Mouse (Mus musculus): ENCODE data around the gene Pemt. TPM values are rescaled to one million over a fixed set of nuclear protein-coding genes. Genes with fewer than 3 reads are reported as not detected.
"Not testable (repeated sequence)": the region's sequence is repeated elsewhere in the genome, so short reads cannot be mapped to it uniquely, and the experiment has no call there.

Pemt gene
- total RNA-seq, 2 experiments from 2014 or later, result 5.0 to 7.6 TPM

DNA sequence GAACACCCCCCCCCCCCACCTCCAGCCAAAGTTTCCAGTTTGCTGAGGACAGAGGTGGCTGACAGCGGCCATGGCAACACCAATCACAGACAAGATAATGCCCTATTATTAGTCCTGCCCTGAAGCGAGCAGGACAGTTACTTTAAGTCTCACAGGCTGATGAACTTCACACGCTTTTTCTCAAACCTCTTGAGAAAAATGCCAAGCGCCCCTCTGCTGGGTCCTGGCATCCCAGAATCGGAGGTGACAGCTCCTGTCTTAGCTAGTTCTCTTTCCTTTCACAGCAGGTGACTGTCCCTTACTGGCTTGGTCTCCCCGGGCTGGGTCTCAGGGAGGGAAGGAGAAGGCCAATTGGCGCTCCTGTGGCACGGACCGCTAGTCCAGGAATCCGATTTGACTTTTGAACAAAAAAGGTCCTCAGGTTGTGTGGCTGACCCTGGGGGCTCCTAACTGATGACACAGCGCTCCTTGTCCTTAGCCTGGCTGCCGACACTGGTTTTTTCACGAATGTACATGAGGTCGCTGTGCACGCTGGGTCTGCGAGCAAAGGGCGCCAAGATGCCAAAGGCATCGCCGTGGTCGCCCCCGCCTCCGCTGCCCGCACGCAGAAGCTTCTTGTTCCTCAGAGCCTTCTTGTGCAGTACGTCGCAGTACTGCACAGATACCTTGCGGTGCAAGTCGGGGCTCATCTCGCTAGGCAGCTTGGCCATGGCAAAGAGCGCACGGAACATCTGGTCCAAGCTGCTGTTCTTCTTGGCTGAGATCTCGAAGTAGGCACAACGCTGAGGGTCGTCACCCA is 82.7 kb downstream of the Pemt start:
- intact Hi-C loops (cut with DNase I), result loop anchor here (2.0 kb wide), 1 partner anchor 113 kb away; no protein-coding TSS in a partner anchor
- DNase-seq (ENCODE audit: low spot score in 2 of 2), result peak in 1 of 2 experiments; percentile 9

GRCm38 (mm10) chr11:59962590-59962989 is 83.7 kb downstream of the Pemt start:
- intact Hi-C loops (cut with DNase I), result no loop called here
- no peak for DNase-seq (ENCODE audit: low spot score in 2 of 2)

- intact Hi-C loops (cut with DNase I), result no loop called here
- no peak for DNase-seq (ENCODE audit: low spot score in 2 of 2)
Measured at GRCm38 (mm10) chr11:59961338-59961875, 84.9 kb downstream of the Pemt start.

DNA sequence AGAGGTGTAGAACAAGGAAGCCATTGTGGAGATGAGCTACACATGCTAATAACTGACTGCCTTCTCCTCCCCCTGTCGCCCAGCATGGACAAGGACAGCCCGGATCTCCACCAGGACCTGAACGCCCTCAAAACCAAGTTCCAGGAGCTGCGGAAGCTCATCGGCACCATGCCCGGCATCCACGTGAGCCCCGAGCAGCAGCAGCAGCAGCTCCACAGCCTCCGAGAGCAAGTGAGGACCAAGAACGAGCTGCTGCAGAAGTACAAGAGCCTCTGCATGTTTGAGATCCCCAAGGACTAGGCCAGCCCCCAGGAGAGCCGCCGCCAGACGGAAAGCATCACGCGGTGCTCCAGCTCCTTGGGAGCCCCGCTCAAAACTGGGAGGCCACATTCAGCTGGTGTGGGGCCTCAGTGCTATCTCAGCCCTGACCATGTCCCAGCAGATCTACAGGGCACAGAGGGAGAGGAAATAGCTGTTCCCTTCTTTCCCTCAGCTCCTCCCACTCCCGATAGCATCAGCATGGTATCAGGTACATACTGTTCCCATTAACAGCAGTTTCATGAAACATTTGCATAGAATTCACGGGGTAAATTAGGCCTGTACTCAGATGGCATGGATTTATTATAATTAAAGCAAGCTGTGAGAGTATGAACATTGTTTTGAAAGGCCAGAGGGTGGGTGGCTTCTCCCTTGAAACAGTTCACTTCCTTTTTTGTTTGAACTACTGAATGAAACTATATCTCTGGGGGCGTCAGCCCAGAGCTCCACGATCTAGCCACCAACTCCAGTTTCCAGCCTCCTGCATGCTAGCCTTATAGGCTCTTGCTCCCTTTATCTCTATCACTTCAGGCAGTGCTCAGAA is 85.6 kb downstream of the Pemt start:
- intact Hi-C loops (cut with DNase I), result no loop called here

DNA sequence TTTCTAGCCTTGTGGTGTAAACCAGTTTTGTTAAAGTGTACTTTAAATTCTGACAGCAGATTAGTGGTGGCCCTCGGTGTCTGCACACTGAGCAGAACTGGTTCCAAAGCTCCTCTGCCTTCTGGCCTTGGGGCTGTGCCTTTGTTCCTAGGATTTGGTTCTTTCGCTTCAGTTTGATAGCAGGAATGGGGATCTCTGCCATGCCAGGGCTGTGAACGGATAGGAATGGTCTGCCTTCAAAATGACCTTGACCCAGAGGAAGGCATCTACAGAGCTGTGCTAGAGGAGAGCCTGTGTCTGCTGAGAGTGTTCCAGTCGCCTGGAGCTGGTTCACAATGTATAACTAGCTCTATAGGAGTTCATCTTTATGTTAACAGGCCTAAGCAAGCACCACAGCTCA is 86.8 kb downstream of the Pemt start:
- intact Hi-C loops (cut with DNase I), result no loop called here
- DNase-seq (ENCODE audit: low spot score in 2 of 2), result no peak

More for the DNA sequence above, 85.6 kb downstream of the Pemt start:
- DNase-seq (ENCODE audit: low spot score in 2 of 2), result peak; percentile 7 to 44

- no peak for DNase-seq (ENCODE audit: low spot score in 2 of 2)
- intact Hi-C loops (cut with DNase I), result no loop called here
Measured at GRCm38 (mm10) chr11:59956749-59957148, 89.5 kb downstream of the Pemt start.

- DNase-seq (ENCODE audit: low spot score in 2 of 2), result no peak
- intact Hi-C loops (cut with DNase I), result no loop called here
Measured at GRCm38 (mm10) chr11:59952892-59953291, 93.4 kb downstream of the Pemt start.

DNA sequence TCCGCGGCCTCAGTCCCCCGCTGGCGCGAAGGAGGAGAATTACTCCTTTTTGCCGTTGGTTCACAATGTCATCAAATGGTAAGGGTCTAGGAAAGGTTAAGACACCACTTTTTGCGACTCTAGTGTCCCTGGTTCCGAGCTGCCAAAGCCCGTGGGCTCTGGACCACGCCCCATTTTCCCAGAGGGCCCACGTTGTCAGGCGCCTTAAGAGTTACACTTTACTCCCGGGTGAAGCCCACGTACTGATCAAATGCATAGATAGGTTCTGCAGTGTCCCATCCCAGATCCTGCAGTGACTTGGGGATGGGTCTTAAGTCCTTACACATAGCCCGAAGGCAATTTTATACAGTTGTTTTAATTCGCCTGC is 97.9 kb downstream of the Pemt start:
- no peak for DNase-seq (ENCODE audit: low spot score in 2 of 2)
- intact Hi-C loops (cut with DNase I), result no loop called here

DNA sequence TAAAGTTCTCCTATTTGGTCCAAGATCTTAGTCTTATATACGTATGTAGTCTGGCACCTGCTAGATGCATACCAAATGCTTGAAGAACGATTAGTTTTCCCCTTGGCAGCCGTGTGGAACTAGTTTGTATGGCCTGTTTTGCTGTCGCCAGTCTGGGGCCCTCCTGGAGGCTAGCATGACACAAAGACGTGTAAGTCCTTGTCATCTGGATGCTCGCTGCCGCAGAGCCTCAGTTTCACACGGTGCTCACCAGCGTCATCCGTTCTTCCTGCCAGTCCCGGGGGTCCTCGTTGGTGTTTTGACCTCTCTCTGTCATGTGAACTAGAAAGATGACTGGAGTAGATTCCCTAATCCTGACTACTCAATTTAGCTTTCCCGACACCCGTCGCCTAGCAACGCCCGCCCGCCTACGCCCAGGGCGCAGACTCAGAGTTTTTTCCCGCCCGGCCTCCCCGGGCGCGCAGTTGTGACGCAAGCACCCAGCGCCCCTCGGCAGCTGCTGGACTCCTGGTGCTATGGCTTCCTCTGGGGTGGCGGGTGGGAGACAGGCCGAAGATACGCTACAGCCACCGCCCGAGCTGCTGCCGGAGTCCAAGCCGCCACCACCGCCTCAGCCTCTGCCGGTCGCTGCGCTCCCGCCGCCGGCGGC is 98.4 kb downstream of the Pemt start, which contains the start of gene Med9:
TSS of gene Med9 (plus strand) at position 455 of the 649 bp plus-strand sequence.
- intact Hi-C loops (cut with DNase I), result no loop called here

DNA sequence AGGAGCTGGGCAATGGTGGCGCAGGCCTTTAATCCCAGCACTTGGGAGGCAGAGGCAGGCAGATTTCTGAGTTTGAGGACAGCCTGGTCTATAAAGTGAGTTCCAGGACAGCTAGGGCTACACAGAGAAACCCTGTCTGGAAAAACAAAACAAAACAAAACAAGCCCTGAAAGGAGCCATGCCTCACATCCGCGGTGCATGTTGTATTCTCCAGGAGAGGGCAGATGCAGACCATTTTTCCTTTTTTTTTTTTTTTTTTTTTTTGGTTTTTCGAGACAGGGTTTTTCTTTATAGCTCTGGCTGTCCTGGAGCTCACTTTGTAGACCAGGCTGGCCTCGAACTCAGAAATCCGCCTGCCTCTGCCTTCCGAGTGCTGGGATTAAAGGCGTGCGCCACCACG is 101.4 kb downstream of the Pemt start:
- intact Hi-C loops (cut with DNase I); DNase-seq (ENCODE audit: low spot score in 2 of 2): not testable (repeated sequence)

More for the DNA sequence above, 98.4 kb downstream of the Pemt start, which contains the start of gene Med9:
- peak; percentile 97 to 98 for DNase-seq (ENCODE audit: low spot score in 2 of 2)

- intact Hi-C loops (cut with DNase I), result no loop called here
- no peak for DNase-seq (ENCODE audit: low spot score in 2 of 2)
Measured at GRCm38 (mm10) chr11:59941391-59941790, 104.9 kb downstream of the Pemt start.

- intact Hi-C loops (cut with DNase I), result no loop called here
- no peak for DNase-seq (ENCODE audit: low spot score in 2 of 2)
Measured at GRCm38 (mm10) chr11:59940645-59941044, 105.6 kb downstream of the Pemt start.

- intact Hi-C loops (cut with DNase I), result no loop called here
Measured at GRCm38 (mm10) chr11:59939821-59940220, 106.5 kb downstream of the Pemt start.

GRCm38 (mm10) chr11:59937615-59938014 is 108.7 kb downstream of the Pemt start:
- no peak for DNase-seq (ENCODE audit: low spot score in 2 of 2)
- intact Hi-C loops (cut with DNase I), result no loop called here

More at GRCm38 (mm10) chr11:59939821-59940220, 106.5 kb downstream of the Pemt start:
- DNase-seq (ENCODE audit: low spot score in 2 of 2), result no peak

DNA sequence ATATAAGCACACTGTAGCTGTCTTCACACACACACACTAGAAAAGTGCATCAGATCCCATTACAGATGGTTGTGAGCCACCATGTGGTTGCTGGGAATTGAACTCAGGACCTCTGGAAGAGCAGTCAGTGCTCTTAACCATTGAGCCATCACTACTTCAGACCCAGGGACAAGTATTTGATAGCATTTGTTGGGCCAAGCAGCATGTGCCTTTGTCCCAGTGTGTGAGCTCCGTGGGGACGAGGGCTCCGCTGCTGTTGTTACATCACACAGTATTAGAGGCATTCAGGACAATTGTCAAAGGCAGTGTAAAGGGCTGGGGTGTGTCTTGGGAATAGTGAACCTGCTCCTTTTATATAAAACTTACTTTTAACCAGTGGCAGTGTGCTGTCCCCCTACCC is 109.3 kb downstream of the Pemt start:
- no peak for DNase-seq (ENCODE audit: low spot score in 2 of 2)
- intact Hi-C loops (cut with DNase I), result no loop called here

DNA sequence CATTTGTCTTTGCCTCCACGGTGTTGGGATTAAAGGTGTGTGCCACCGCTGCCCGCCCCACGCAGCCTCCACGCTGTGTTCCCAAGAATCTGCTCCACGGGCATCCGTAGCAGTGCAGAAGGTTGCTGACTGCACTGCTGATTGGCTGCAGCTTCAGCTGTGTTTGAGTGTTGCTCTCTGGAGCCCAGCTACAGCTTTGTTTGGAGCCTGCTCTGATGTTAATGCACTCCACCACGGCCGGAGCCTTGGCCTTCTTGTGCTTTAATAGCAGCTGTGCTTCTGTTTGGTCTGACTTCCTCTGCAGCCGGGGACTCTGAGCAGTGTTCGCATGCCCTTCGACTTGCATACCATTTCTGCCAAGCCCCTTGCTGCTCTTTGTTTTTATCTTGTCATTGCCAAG is 112.3 kb downstream of the Pemt start:
- intact Hi-C loops (cut with DNase I), result no loop called here
- no peak for DNase-seq (ENCODE audit: low spot score in 2 of 2)

DNA sequence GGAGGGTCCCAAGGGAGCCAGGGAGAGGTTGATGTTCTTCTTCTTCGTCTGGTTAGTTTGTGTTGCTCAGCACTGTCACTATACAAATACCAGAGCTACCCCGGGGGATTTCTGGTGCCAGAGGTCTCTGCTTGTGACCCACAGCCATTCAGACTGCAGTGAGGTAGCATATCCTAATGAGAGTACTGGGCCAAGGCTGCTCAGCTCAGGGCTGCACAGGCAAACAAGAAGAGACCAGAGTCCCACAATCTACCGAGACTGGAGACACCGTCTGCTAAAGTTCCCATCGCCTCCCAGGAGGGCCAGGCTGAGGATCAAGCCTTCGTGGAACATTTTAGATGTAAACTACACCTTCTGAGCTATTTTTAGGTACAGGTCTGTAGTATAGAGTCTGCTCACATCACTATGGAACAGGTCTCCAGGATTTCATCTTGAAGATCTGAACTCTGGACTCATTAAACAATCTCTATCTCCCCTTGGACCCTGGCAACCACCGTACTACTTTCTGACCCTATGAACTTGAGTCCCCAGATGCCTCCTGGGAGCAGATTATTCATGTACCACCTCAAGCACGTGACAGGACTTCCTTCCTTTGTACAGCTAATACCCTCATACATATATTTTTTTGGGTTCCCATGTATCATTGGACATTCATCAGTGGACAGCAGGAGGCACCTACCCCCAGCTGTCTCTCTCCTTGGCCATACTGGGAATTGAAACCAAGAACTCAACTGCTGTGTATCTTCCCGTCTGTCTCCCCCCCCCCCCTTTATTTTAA is 113.5 kb downstream of the Pemt start:
- intact Hi-C loops (cut with DNase I), result no loop called here
- no peak for DNase-seq (ENCODE audit: low spot score in 2 of 2)

DNA sequence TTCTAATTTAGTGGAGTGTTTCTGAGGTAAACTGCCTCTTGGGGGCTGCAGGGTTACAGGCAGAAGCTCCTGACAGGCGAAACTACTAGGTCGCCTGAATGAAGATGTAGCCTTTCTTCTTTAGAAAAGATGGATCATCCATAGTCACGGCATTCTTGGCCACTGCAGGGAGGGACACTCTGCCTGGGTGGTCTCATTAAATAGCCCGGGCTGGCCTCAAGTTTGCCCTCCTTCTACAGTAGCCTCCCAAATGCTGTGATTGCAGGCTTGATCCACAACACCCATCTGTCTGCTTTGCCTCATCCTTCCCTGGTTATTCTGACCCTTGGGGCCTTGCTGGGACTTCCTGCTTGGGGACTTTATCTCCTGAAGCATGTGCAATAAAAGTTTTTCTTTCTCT is 116.3 kb downstream of the Pemt start:
- DNase-seq (ENCODE audit: low spot score in 2 of 2), result no peak
- intact Hi-C loops (cut with DNase I), result no loop called here

DNA sequence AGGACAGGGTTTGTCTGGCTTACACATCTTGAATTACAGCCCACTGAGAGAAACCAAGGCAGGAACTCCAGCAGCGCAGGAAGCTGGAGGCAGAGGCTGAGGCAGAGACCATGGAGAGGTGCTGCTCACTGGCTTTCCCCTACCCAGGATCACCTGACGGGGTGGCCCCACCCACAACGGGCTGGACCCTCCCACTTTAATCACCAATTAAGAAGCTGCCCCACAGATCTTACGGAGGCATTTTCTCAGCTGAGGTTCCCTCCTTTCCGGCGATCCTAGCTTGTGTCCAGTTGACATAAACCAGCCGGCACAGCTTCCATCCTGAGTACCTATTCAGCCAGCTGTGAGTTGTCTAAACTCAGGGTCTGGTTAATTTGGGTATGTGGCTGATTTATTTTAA is 125.0 kb downstream of the Pemt start:
- intact Hi-C loops (cut with DNase I), result no loop called here

More for the DNA sequence above, 125.0 kb downstream of the Pemt start:
- no peak for DNase-seq (ENCODE audit: low spot score in 2 of 2)

All from left cerebral cortex, postnatal 25 days (tissue).